Mouse (Mus musculus): ENCODE results near the gene Krt90.
A peak's percentile ranks its signal among the peaks of the same experiment; 100 is the strongest.
"Not testable (repeated sequence)": the region's sequence is repeated elsewhere in the genome, so short reads cannot be mapped to it uniquely, and the experiment has no call there.

Gene Krt90

DNA sequence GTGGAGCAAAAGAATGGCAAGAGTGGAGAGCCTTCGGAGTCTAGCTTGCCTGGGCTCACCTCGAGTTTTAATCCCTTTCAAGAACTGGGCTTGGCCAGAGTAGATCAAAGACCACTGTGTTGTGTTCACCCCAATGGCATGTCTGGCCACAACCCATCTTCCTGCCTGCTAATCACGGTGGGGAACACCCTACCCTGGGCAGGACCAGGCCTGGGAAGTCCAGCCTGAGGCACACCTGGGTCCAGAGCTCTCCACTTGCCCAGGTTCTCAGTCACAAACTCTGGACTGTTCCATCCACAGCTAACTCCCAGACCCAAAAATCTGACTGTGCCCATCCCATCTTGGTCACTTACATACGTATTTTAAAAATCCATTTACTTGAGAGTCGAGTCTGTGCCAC, at the start of gene Krt90:
Gene Krt90 (minus strand): TSS at position 101 of the 400 bp plus-strand sequence.
- no peak for DNase-seq

DNA sequence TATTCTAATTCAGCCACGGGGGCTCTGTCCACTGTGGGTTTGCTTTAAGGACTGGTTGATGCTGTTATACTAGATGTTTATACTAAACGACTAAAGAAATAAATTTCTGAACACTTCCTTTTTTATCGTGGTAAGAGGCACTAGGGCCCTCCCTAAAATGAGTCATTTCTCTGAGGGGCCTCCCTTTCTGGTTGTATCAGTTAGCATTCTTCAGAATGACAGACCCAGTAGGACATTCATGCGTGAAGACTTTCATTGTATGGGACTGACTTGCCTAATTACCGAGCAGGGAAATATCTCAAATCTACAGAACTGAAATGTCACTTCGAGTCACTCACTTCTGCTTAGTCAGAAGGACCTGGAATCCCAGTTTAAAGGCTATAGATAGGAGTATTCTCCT, 36.4 kb upstream of the Krt90 start:
- peak; percentile 78 for DNase-seq

DNA sequence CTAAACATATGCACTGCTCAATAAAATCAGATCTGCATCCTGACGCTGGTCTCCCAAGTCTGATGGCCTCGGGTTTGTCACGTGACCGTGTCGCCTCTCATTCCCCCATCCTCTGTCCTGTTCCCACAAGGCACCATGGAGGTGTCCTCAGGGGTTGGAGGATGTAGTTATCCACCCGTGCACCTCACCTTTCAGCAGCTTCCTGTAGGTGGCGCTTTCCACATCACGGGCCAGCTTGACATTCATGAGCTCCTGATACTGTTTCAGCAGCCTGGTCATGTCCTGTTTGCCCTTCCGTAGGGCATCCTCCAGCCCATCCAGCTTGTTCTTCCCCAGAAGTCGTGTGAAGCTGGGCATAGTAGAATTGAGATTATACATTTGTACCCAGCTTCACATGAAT, 25.5 kb upstream of the Krt90 start:
- DNase-seq: peak; percentile 29

DNA sequence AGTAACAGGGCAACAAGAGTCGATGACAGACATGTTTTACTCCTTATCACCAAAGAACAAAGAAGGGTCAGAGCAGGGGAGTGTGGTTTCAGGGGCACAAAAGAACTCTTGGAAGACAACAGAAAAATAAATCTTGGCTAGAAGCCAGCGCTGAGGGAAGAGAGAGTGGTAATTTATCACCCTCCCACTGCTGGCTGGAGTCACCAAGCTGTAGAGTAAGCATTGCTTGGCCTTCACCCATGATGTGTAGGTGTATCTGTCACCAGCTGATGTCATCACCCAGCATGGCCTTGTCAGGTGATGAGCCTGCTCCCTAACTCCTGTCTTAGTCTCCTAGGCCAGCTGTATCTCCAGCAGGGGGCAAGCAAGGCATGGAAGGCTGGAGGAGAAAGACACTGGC, 21.7 kb upstream of the Krt90 start:
- DNase-seq: no peak

DNA sequence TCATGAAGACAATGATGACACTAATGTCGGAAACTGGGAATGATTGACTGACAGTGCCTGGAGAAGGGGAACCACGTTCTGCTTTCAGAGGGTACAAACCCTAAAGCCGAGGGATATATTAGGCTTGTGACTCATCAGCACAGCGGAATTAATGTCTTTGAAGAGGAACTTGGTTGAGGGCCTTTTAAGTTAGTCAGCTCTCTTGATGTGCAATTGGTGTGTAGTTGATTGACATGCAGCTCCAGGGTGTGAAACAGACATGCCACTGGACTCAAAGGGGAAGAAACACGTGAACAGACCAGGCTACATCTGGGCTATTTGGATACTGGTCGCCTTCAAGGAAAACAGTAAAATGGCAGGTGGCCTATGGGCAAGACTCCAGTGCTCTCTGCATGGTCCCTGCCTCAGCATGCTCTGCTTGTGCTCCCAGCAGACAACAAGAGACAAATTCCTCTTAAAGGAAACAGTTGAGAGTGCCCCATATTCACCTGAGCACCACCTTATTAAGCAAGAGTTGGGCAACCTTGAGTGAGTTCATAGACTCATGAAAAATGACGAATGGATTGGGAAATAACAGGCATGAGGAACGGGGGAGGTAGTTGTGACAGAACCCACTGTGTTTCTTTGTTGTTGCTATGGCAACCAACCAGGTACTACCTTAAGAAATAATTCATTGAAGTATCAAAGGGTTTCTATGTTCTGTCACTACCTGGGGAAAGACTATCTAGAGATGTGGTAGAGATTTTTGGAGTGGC, 20.6 kb upstream of the Krt90 start:
- DNase-seq: no peak

DNA sequence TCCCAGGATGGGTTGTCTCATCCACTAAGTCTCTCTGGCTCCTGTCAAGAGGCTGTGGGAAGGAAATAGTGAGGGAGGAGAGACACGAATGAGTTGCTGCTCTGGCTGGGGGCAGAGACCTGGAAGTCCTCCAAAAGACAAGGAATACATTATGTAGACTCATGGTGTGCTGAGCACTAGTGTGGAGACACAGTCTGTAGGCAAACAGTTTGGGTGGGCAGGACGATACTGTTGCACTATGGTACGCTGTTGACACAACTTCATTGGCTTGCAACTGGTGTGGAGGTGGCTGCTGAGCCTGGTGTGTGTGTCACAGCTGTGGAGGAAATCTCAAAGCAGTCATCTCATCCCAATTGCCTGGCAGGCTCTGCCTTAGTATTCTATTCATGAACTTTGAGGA, 19.0 kb upstream of the Krt90 start:
- no peak for DNase-seq

DNA sequence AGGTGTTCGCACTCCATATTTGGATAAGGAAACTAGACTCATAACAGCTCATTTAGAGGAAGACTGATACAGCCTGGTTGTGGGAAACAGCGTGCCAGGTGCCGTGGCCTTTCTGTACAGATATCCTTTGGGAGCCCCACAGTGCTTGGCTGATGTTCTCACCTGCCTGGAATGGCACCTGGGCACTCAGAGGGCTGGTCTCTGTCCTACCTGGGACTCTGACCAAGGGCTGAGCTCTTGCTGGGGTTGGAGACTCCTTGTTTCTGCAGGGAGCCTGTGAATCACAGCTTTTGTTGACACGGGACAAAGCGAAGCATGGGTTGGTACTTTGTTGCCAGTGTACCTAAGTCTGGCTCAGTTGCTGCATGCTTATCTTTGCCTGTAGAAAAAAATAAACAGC, 12.8 kb upstream of the Krt90 start:
- DNase-seq: no peak

DNA sequence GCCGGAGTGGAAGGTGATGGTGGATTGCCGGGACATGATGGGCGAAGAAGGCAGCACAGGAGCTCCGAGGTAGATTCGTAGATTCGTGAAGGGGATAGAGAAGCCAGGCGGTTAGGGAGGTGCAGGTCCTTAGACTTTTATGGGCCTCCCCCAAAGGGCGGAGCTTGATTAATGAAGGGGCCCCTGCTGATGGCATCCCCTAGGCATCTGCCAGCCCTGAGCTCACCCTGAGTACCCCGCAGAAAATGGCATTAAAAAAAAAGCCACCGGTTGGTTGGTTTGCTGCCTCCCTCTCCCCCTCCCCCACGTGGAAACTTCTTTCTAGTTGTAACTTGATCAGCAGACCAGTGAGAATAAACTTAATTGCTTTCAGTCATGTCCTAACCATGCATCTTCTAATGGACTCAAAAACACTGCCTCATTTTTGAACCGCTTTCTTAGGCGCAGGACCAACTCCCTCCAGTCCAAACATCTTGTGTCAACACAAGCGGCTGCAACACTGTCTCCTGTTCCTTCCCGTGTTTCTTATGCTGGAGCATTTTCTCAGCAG, 11.1 kb upstream of the Krt90 start, which contains the start of gene Krt75:
Gene Krt75 (minus strand): TSS at position 109 of the 550 bp plus-strand sequence.
- DNase-seq: no peak

DNA sequence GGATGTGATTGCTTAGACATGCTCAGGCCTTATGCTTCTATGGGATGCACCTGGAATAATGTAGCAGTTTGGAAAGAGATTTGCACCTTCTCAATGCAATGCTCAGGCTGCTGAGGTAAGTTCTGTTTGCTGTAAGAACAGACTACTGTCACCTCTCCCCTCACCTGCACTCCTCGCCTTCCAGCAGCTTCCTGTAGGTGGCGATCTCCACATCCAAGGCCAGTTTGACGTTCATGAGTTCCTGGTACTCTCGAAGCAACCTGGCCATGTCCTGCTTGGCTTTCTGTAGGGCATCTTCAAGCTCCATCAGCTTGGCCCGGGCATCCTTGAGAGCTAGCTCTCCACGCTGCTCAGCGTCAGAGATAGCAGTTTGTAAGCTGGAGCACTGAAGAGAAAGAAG, 5.0 kb upstream of the Krt90 start:
- DNase-seq: no peak

DNA sequence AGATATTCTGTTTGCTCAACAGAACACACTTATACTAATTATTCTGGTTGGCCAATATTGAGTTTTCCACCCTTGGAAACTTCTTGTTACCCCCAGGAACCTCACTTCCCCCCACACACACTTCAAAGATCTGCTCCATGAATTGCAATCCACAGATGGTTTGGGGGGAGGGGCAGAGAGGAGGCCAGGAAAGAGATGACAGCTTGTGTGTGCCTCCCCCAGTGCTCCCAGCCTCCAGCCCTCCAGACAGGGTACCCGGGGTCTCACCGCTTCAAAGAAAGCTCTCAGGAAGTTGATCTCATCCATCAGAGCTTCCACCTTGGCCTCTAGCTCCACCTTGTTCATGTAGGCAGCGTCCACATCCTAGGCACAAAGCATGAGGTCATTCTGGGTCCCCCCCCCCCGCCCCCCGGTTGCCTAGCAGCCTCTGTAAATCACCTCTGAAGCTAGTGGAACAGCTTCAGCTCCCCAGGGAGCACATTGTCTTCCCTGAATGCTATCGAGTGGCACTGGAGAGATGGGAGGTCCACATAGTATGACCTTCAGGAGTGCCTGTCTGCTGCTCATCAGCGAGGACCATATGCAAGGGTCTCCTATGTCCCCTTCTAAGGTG, 4.6 kb downstream of the Krt90 start:
- peak; percentile 80 for DNase-seq

DNA sequence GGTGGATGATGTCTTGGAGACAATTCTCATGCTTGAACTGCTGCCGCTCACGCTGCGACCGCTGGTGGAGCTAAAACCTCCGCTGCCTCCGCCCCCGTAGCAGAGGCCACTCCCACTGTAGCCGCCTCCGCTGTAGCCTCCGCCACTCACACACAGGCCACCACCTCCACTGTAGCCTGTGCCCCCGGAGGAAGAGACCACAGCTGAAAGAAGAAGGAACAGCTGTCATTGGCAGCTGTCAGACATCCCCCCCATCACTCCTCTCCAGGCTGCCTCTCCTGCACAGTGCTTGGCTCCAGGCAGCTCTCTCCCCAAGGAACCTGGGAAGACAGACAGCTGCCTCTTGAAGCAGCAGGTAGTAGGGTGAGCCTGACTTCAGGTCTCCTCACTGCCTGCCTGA, 9.6 kb downstream of the Krt90 start:
- peak; percentile 87 for DNase-seq

DNA sequence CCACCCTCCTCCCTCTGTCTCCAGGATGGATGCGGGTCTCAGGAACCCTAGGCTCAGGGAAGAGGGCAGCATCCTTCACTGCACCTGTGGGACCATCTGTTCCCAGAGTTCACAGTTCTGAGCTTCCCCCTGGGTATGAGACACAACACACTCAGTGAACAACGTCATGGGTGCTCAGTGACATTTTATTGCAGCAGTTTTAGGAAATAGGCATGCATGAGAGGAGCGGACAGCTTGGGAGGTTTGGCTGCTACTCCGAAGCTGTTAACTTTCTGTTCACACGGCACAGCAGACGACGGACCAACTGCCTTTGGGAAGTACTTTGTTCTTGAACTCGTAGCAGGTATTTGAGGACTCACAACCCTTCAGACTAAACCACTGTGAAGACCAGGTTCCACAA, 10.6 kb downstream of the Krt90 start:
- DNase-seq: no peak

DNA sequence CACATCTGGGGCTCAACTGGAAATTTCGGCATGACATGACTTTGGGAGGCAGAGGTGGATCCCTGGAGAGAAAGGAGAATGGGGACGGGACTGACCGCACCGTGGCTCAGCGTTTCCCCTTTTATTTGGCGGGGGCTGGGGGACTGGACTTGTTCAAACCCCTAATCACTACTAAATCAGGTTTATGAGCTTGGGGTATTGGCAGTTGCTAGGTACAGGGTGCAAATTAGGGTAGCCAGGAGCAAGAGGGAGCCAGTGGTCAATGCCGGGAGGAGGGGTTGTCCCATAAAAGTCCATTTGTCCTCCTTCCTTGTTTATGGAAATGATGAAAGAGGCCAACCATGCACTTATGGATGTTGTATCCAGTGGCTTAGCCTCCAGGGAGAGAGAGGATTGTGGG, 12.2 kb downstream of the Krt90 start, which contains the start of gene Krt82:
Gene Krt82 (minus strand): TSS at position 101 of the 400 bp plus-strand sequence.
- no peak for DNase-seq

DNA sequence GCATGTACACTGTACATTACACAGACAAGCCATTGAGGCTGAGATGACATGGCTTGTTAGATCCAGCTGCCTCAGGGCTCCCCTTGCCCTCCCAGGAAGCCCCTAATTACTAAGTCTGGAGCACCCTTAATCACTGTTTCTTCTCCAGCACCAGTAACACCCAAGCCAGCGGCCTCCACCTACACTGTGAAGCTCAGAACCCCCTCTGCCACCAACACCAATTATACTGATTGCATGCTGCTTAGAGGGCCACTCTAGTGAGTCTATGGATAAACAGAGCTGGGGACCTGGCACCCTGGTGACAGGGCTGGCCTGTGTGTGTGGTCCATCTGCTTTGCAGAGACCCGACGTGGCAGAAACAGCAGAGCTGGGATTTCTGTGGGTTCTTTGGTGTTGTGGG, 18.3 kb downstream of the Krt90 start:
- DNase-seq: peak; percentile 67

DNA sequence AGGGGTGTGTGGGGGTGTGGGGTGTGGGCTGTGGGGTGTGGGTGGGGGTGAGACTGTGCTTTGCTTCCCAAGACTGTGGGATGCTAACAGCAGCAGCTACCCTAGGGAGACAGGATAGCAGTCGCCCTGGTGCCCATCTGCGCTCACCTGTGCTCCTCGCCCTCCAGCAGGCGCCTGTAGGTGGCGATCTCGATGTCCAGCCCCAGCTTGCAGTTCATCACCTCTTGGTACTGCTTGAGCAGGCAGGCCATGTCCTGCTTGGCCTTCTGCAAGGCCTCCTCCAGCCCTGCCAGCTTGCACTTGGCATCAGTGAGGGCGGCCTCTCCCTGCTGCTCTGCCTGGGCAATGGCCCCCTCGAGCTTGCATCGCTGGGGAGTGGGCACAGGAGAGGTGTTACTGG, 20.2 kb downstream of the Krt90 start:
- DNase-seq: no peak

DNA sequence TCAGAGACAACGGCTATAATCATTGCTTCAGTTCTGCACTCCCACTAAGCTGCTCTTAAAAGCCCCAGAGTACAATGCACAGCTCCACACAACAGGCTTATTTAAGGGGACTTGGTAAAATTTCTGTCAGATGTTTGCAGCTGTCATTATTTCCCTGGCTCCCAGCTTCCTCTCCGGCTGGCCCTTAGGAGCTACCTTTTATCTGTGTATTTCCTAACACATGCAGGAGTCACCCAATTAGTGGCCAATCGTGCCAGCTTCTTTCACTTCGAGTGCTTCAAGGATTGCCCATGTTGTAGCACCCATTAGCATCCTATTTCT, 24.2 kb downstream of the Krt90 start:
- no peak for DNase-seq

DNA sequence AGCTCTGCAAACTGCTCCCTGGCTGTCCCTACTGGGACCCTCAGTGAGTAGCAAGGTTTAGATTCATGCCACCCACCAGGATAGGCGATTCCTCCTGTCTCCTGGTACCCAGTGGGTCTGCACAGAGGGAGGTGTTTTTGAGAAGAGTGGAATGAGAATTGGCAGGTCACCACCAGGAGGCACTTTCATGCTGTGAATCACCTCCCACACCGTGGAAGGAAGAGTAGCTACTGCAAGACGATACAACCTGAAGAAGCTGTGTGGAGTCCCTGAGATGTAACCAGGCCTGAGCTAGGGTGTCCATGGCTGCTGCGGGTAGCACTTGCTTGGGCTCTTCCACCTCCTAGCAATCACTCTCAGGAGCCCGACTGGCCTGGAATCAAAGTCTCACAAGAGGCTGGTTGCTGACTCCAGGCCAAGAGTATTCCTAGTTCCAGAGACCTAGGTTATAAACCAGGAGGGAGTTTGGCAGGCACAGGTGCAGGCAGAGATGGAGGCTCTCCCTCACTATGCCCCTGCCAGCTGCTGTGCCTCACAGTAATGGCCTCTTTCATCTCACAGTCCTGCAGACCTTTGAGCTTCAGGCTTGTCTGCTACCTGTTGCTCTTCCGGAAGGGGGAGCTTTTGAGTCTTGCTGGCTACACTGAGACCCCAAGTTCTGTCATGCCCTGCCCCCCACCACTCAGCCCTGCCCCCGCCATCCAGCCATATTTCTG, 24.7 kb downstream of the Krt90 start:
- DNase-seq: no peak

DNA sequence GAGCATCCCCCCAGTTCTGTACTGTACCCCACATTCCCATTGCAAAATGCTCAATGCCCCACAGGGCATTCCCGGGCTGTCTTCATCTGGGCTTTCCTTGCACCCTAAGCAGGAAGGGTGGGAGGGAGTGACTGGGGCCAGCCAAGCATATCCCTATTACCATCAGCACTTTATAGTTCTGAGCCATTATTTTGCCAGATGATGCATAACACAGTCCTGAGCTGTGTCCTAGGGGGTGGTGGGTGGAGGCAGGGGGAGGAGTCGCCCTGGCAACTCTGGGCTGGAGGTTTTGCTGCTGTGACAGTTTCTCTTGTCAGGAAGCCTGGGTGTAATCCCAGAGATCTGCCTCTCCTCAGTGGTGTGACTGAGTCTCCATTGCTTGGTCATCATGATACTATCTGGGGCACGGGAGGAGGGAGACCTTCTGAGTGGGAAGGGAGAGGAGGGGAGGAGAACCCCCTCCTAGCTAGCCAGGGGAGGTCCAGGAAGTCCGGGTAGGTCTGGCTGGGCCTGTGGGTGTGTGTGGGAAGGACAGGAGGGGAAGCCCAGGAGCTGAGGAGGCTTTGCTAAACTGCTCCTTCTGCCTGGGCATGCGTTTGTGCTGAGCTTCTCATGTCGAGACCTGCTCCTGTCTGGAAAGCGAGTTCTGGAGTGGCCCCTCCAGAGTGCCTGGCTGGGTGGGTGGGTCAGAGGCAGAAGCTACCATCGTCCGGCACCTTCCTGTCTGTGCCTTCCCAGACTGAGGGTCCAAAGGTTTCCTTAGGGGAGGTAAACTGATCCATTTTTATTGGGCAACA, 26.5 kb downstream of the Krt90 start:
- DNase-seq: peak; percentile 45

DNA sequence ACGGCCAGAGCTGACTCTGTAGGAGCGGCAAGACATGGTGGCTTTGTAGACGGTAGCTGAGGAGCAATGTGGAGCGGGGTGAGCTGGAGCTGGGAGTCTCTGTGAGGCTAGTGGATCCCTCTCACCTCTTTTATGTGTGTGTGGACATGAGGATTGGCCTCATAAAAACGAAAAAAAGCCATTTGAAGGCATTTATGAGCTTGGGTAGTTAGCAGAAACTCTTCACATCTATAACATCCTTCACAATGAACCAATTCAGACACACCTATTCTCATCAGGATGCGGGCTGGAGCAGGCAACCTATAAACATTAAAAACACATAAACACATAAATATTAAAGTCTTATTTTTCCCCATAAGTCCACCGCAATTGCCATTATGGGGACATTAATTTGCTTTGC, 30.0 kb downstream of the Krt90 start, which contains the start of gene Krt84:
Gene Krt84 (minus strand): TSS at position 101 of the 400 bp plus-strand sequence.
- DNase-seq: no peak

DNA sequence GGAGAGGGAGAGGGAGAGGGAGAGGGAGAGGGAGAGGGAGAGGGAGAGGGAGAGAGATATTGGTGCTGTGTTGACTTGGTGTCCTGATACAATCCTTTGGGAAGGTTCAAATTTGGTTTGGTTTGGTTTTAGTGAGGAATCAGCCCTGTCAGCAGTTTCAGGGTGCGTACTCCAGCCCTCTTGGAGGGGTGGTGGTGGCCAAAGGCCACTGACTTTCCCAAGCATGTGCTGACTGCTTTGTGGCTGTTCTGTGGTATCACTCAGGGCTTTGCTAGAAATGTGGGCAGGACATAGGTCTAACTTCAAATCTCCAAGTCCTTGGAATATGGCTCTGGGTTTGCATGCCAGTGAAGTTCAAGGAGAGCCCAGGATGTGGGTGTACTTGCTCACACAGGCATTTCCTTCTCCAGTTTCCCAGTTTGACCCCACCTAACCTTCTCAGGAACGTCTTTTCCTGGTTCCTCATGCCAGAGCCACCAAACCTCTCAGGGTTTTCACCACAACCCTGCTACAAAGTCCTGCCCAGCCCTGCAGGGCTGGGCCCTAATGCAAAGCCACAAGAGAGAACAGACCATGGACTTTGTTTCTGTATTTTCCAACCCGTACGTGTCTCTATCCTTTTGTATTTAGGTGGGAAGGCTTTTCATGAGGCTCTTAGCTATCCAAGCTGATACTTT, 40.1 kb downstream of the Krt90 start:
- no peak for DNase-seq

DNA sequence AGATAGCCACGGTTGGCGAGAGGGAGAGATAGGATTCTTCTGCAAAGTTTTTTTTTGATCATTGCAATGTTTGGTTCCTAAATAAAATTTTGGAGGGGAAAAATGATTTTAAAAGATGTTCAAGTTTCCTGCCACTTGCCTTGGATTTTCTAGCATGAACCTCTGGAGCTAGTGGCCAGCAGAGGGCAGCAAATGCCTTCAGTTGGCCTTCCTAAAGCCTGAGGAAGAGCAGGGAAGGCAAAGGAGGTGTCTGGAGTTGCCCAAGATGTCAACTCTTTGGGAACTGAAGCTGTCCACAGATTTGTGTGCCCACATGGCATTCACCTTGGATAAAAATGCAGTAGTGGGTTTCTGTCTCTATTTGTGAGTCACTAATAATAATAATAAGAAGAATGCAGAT, 43.0 kb downstream of the Krt90 start:
- peak; percentile 82 for DNase-seq

DNA sequence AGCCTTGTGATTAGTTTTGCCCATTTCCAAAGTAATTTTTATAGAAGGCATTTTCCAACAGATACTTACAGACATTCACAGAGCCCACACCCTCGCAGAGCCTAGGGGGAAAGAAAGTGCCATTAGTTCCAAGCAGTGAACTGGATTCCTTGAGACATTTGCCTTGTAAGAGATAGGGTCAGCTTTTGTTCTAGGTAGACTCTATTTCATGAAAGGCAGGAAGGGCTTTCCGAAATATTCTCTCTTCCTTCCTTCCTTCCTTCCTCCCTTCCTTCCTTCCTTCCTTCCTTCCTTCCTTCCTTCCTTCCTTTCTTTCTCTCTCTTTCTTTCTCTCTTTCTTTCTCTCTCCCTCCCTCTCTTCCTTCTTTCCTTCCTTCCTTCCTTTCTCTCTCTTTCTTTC, 45.6 kb downstream of the Krt90 start, which contains the start of gene Gm49425:
Gene Gm49425 (minus strand): TSS at position 101 of the 400 bp plus-strand sequence.
- not testable (repeated sequence) for DNase-seq

Measured in retina, postnatal 1 day (tissue).